Mouse (Mus musculus) liver, adult 2 months (tissue): ENCODE measurements around the gene 6030408B16Rik. TPM values are rescaled to one million over a fixed set of nuclear protein-coding genes. Genes with fewer than 3 reads are reported as not detected.
A peak's percentile ranks its signal among the peaks of the same experiment; 100 is the strongest.

Experiments
- DNase-seq: peaks from one replicate; pipeline ENCODE4 v3.0.0-alpha.2; 2011; ENCODE audit warnings: low read depth, low spot score; ENCODE audit errors: extremely low read depth
- H3K27ac ChIP-seq: fragments of 200-500 bp; replicated peaks from 2 replicates; pipeline ENCODE4 v1.5.1; 2012; ENCODE audit warnings: low read depth, mild to moderate bottlenecking, control low read depth, inconsistent platforms, low read length; ENCODE audit not compliant: insufficient read depth
- H3K27me3 ChIP-seq: fragments of 200-500 bp; 2 replicates; pipeline ENCODE4 v1.6.1; 2012; ENCODE audit warnings: mild to moderate bottlenecking, moderate library complexity, low read length, inconsistent platforms; ENCODE audit not compliant: control insufficient read depth, insufficient read depth
- H3K36me3 ChIP-seq: fragments of 200-500 bp; 2 replicates; pipeline ENCODE4 v1.6.1; 2012; ENCODE audit warnings: low read length, inconsistent platforms; ENCODE audit not compliant: control insufficient read depth, insufficient read depth
- H3K4me1 ChIP-seq: fragments of 200-500 bp; 2 replicates; pipeline ENCODE4 v1.6.1; 2011; ENCODE audit warnings: low read length; ENCODE audit not compliant: control insufficient read depth, insufficient read depth
- H3K4me3 ChIP-seq: fragments of 200-500 bp; 2 replicates; pipeline ENCODE4 v1.5.1; 2011; ENCODE audit warnings: low read depth, mild to moderate bottlenecking, control low read depth, low read length, moderate library complexity; ENCODE audit not compliant: insufficient read depth
- H3K79me2 ChIP-seq: fragments of 200-500 bp; 2 replicates; pipeline ENCODE4 v1.6.1; 2012; ENCODE audit warnings: inconsistent platforms, mild to moderate bottlenecking, low read length, moderate library complexity; ENCODE audit not compliant: control insufficient read depth, insufficient read depth
- H3K9ac ChIP-seq: fragments of 200-500 bp; 2 replicates; pipeline ENCODE4 v1.6.1; 2012; ENCODE audit warnings: low read depth, mild to moderate bottlenecking, control low read depth, inconsistent platforms, low read length
- CTCF ChIP-seq: fragments of 200-500 bp; IDR thresholded peaks from 2 replicates; pipeline ENCODE4 v1.5.1; 2011; ENCODE audit warnings: low read depth, low read length, control low read depth
- POLR2A ChIP-seq: fragments of 200-500 bp; IDR thresholded peaks from 2 replicates; pipeline ENCODE4 v1.6.1; 2011; ENCODE audit warnings: low read length, control low read depth; ENCODE audit not compliant: insufficient read depth; ENCODE audit errors: extremely low read depth
- WGBS: fragments of 180-500 bp; shearing (Covaris S2); methylation state at CpG from one replicate; pipeline ENCODE4 v1.1.7; 2018; 5-methylcytosine and 5-hydroxymethylcytosine counted together
- polyA plus RNA-seq: library from polyadenylated mRNA; depleted of rRNA; stranded (reverse); fragments of >200 nt; gene quantifications from 2 replicates; pipeline ENCODE4 v1.2.3, GENCODE M21; 2012
- total RNA-seq: library from RNA; depleted of rRNA; stranded (reverse); fragments of >200 nt; gene quantifications from 2 replicates; pipeline ENCODE4 v1.2.3, GENCODE M21; 2014

The 6030408B16Rik gene
- total and polyA plus RNA-seq, 2 experiments: not detected

GRCm38 (mm10) chr15:101317814-101318500 is 24.9 kb downstream of the 6030408B16Rik start:
- no peaks in the 10 kb centered on the region for H3K27me3 ChIP-seq
- no peak for TF ChIP-seq CTCF
- TF ChIP-seq POLR2A: no peak
- no peak overlapping the region for H3K9ac ChIP-seq
- no peak overlapping the region for H3K4me3 ChIP-seq
- WGBS: 57% methylated on average over 2 of the region's 2 CpGs
- peak overlapping the region; percentile 68; the same call in 1 of the 2 replicates for H3K27ac ChIP-seq
- DNase-seq: no peak
- no peaks in the 10 kb centered on the region for H3K4me1 ChIP-seq
- no peaks in the 10 kb centered on the region for H3K36me3 ChIP-seq
- H3K79me2 ChIP-seq: no peaks in the 10 kb centered on the region

- no peak for TF ChIP-seq CTCF
- Histone ChIP-seq H3K27me3 (no peaks in the 10 kb centered on the region), H3K36me3 (no peaks in the 10 kb centered on the region), H3K27ac (peak overlapping the region; percentile 11; the same call in 1 of the 2 replicates), H3K4me1 (no peaks in the 10 kb centered on the region), H3K79me2 (no peaks in the 10 kb centered on the region), H3K4me3 (no peak overlapping the region), H3K9ac (no peak overlapping the region)
- no peak for DNase-seq
- WGBS: 69% methylated on average over 14 of the region's 14 CpGs
Measured at GRCm38 (mm10) chr15:101318889-101319765, 26.1 kb downstream of the 6030408B16Rik start.

- 82% methylated on average over 6 of the region's 6 CpGs for WGBS
- Histone ChIP-seq H3K27me3 (no peaks in the 10 kb centered on the region), H3K9ac (no peak overlapping the region), H3K4me1 (no peaks in the 10 kb centered on the region), H3K27ac (peak overlapping the region; percentile 58), H3K4me3 (no peak overlapping the region), H3K79me2 (no peaks in the 10 kb centered on the region), H3K36me3 (no peaks in the 10 kb centered on the region)
- no peak for DNase-seq
- no peak for TF ChIP-seq POLR2A
- no peak for TF ChIP-seq CTCF
Measured at GRCm38 (mm10) chr15:101320010-101320617, 27.1 kb downstream of the 6030408B16Rik start.

DNA sequence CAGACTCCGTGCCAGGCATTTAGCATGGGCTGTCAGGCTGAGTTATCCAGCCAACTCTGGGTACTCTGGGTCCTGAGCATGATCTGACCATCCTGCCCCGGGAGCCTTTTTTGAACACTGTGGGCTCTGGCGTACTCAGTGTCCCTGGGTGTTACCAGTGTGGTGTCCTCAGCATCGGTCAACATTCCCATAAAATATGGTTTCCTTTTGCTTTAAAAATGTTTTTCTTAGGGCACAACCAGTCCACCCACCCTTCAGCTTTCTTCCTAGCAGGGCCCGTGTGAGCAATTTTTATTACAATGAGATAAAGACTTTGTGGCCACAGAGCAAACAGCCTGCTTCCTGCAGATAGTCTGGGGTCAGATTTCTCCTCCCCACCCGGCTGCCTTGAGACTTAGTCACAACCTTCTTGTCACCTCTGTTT is 27.6 kb downstream of the 6030408B16Rik start:
- Histone ChIP-seq H3K4me3 (no peak overlapping the region), H3K9ac (no peak overlapping the region), H3K27ac (peak overlapping the region; percentile 58), H3K4me1 (no peaks in the 10 kb centered on the region), H3K36me3 (no peaks in the 10 kb centered on the region), H3K79me2 (no peaks in the 10 kb centered on the region), H3K27me3 (no peaks in the 10 kb centered on the region)
- TF ChIP-seq CTCF (no peak), POLR2A (no peak)
- 69% methylated on average over 6 of the region's 6 CpGs for WGBS
- no peak for DNase-seq

DNA sequence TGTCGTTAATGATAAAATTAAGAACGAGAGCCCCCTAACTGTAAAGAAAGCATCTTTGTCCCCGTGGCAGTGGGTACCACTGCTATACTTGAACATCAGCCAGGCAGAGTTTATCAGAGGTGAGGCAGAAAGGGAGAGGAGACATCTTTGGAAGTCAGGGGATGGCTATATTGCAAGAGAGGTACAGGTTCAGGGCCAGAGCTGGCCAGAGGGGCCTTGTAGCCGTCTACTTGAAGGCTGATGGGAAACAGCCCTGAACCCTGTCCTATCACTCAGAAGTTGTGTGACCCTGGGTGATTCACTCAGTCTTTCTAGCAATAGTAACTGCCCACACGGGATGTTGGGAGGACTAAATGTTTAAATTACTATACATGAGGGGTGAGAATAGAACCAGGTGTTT is 28.1 kb downstream of the 6030408B16Rik start:
- H3K9ac ChIP-seq: no peak overlapping the region
- TF ChIP-seq CTCF: no peak
- TF ChIP-seq POLR2A: no peak
- 52% methylated on average over 5 of the region's 5 CpGs for WGBS
- H3K79me2 ChIP-seq: no peaks in the 10 kb centered on the region
- H3K36me3 ChIP-seq: no peaks in the 10 kb centered on the region
- H3K4me1 ChIP-seq: no peaks in the 10 kb centered on the region
- H3K4me3 ChIP-seq: no peak overlapping the region
- no peak for DNase-seq
- no peaks in the 10 kb centered on the region for H3K27me3 ChIP-seq
- no peak overlapping the region; the same call in 1 of the 2 replicates for H3K27ac ChIP-seq
